11 mouse cellular contexts compared by ENCODE assay signal in genomic region chr1:133694301-133694700, GRCm38 (mm10). TPM values are rescaled to one million over a fixed set of nuclear protein-coding genes. Genes with fewer than 3 reads are reported as not detected.
DNase-seq lines count a peak whose midpoint lies in the region; ATAC-seq and TF ChIP-seq lines count a peak whose summit lies in the region.
"Had no signal": no experiment of that assay in that cellular context is flagged by ENCODE, and none has a peak within 500 bp of the region (broad histone marks: within the 10 kb centered on the region; RNA-seq: fewer than 3 reads in every experiment).

No protein-coding gene starts in this region.

- intact Hi-C loops in heart, postnatal 25 days (cut with DNase I), result no loop called here

- H3K4me1 ChIP-seq in heart, postnatal 0 days (ENCODE audit: control insufficient read depth, insufficient read depth), result peaks cover 29% of the 10 kb centered on the region
- H3K4me1 ChIP-seq in intestine, embryonic 15.5 days (replicated peaks), result peaks cover 27% of the 10 kb centered on the region
- peaks cover 32% of the 10 kb centered on the region for H3K4me1 ChIP-seq in liver, embryonic 15.5 days (replicated peaks)

- no peak overlapping the region for H3K4me2 ChIP-seq in heart, postnatal 0 days (ENCODE audit: low read depth, low read length)
- H3K4me2 ChIP-seq in intestine, embryonic 15.5 days (replicated peaks), result no peak overlapping the region; the same call in 1 of the 2 replicates
- no peak overlapping the region for H3K4me2 ChIP-seq in liver, embryonic 15.5 days
- H3K4me2 ChIP-seq: neural tube, embryonic 13.5 days had no signal

- no peak overlapping the region for H3K9ac ChIP-seq in heart, postnatal 0 days (replicated peaks; ENCODE audit: low read depth, low read length)
- H3K9ac ChIP-seq in intestine, embryonic 15.5 days, result no peak overlapping the region
- no peak overlapping the region for H3K9ac ChIP-seq in liver, embryonic 15.5 days
- H3K9ac ChIP-seq: neural tube, embryonic 13.5 days had no signal

- no peak for TF ChIP-seq CTCF in heart, postnatal 0 days (IDR thresholded peaks at IDR 0.05; ENCODE audit: low read depth)

- no peaks in the 10 kb centered on the region for H3K9me3 ChIP-seq in heart, postnatal 0 days (replicated peaks; ENCODE audit: control insufficient read depth, low read length)
- H3K9me3 ChIP-seq in intestine, embryonic 15.5 days, result no peaks in the 10 kb centered on the region
- no peaks in the 10 kb centered on the region for H3K9me3 ChIP-seq in liver, embryonic 15.5 days (replicated peaks)
- H3K9me3 ChIP-seq: neural tube, embryonic 13.5 days had no signal

- H3K36me3 ChIP-seq in heart, postnatal 0 days (replicated peaks; ENCODE audit: control insufficient read depth, insufficient read depth, low read length), result no peaks in the 10 kb centered on the region
- H3K36me3 ChIP-seq in intestine, embryonic 15.5 days, result no peaks in the 10 kb centered on the region
- H3K36me3 ChIP-seq in liver, embryonic 15.5 days (replicated peaks), result peaks cover 11% of the 10 kb centered on the region; the same call in 1 of the 2 replicates
- H3K36me3 ChIP-seq: neural tube, embryonic 13.5 days had no signal

- no peak for ATAC-seq in heart, postnatal 0 days (ENCODE audit: insufficient read depth, low read depth)
- ATAC-seq in intestine, embryonic 15.5 days, result peak; percentile 89
- peak; percentile 41; the same call in 1 of the 2 replicates for ATAC-seq in liver, embryonic 15.5 days (ENCODE audit: insufficient read depth)
- no peak for ATAC-seq in monocyte, adult 5-6 weeks (replicated peaks; ENCODE audit: insufficient number of reproducible peaks, low FRiP score, low TSS enrichment, poor library complexity, severe bottlenecking)

- WGBS in heart, postnatal 0 days, result 11% methylated on average over 1 of the region's 1 CpGs
- WGBS in intestine, embryonic 15.5 days, result 10% methylated on average over 1 of the region's 1 CpGs
- 6% methylated on average over 1 of the region's 1 CpGs for WGBS in liver, embryonic 15.5 days (ENCODE audit: insufficient replicate concordance)

- peak overlapping the region; percentile 83 for H3K27ac ChIP-seq in heart, postnatal 0 days (ENCODE audit: low read depth)
- H3K27ac ChIP-seq in intestine, embryonic 15.5 days, result peak overlapping the region; percentile 61; the same call in 1 of the 2 replicates
- H3K27ac ChIP-seq in liver, embryonic 15.5 days (replicated peaks), result peak overlapping the region; percentile 61
- H3K27ac ChIP-seq: neural tube, embryonic 13.5 days had no signal

- no peak for TF ChIP-seq EP300 in heart, postnatal 0 days (IDR thresholded peaks at IDR 0.05; ENCODE audit: low read depth)

- DNase-seq in heart, postnatal 0 days (ENCODE audit: low spot score), result peak; percentile 27
- no peak for DNase-seq in heart, postnatal 25 days (ENCODE audit: low spot score)
- DNase-seq in Muller cell, postnatal 12 days (ENCODE audit: inconsistent ontology term), result peak; percentile 80
- no peak for DNase-seq in gastrocnemius, postnatal 10 days
- DNase-seq in cerebellum, postnatal 14 days, result no peak

- H3K27me3 ChIP-seq in heart, postnatal 0 days (ENCODE audit: control insufficient read depth, insufficient read depth, low read length), result no peaks in the 10 kb centered on the region
- no peaks in the 10 kb centered on the region for H3K27me3 ChIP-seq in intestine, embryonic 15.5 days (replicated peaks)
- no peaks in the 10 kb centered on the region for H3K27me3 ChIP-seq in liver, embryonic 15.5 days
- H3K27me3 ChIP-seq: neural tube, embryonic 13.5 days had no signal

- no peak overlapping the region for H3K4me3 ChIP-seq in heart, postnatal 0 days (ENCODE audit: low read depth, low read length)
- H3K4me3 ChIP-seq in intestine, embryonic 15.5 days (replicated peaks), result no peak overlapping the region
- H3K4me3 ChIP-seq in liver, embryonic 15.5 days (replicated peaks), result no peak overlapping the region
- H3K4me3 ChIP-seq: neural tube, embryonic 13.5 days had no signal

RNA-seq across cellular contexts. Expression of gene Lax1, which starts 4.4 kb away (rescaled TPM):
- 0.15 and 0.35 TPM in 2 replicates for total RNA-seq in heart, postnatal 0 days (2014; rRNA removed; ENCODE audit: low replicate concordance)
- 0.10 and 0.15 TPM in 2 replicates for polyA plus RNA-seq in heart, postnatal 0 days (2015; fragmentation: Nextera tagmentation; extraction: Ambion mirVana)
- total RNA-seq in heart, postnatal 25 days (2021), result under 1 TPM in 1 of 2 experiments, not detected in 1; 0.36 TPM
- polyA plus RNA-seq in intestine, embryonic 15.5 days (2015; fragmentation: Nextera tagmentation; extraction: Ambion mirVana), result 0.40 and 0.86 TPM in 2 replicates
- polyA plus RNA-seq in liver, embryonic 15.5 days (2015; fragmentation: Nextera tagmentation; extraction: Ambion mirVana), result 0.58 and 0.70 TPM in 2 replicates
- under 1 TPM; 0.09 to 0.25 TPM for total RNA-seq in gastrocnemius, postnatal 10 days (2021)
- total RNA-seq in monocyte, adult 5-6 weeks (2017), result 35.8 to 132 TPM (median 52.2 TPM) in 3 replicates

RNA-seq across cellular contexts. Expression of gene Gm38394, which starts 33.2 kb away (rescaled TPM):
- 2.6 and 8.6 TPM in 2 replicates for total RNA-seq in heart, postnatal 0 days (2014; rRNA removed; ENCODE audit: low replicate concordance)
- 2.0 and 2.1 TPM in 2 replicates for polyA plus RNA-seq in heart, postnatal 0 days (2015; fragmentation: Nextera tagmentation; extraction: Ambion mirVana)
- total RNA-seq in heart, postnatal 25 days (2021), result 10 to 100 TPM; 15.7 to 15.9 TPM
- 4.4 and 5.0 TPM in 2 replicates for polyA plus RNA-seq in intestine, embryonic 15.5 days (2015; fragmentation: Nextera tagmentation; extraction: Ambion mirVana)
- 1.3 TPM in 2 replicates for polyA plus RNA-seq in liver, embryonic 15.5 days (2015; fragmentation: Nextera tagmentation; extraction: Ambion mirVana)
- 10 to 100 TPM; 42.4 to 56.6 TPM for total RNA-seq in gastrocnemius, postnatal 10 days (2021)
- total RNA-seq in monocyte, adult 5-6 weeks (2017), result 10.1 to 21.1 TPM (median 12.8 TPM) in 3 replicates

RNA-seq across cellular contexts. Expression of gene Zbed6, which starts 33.6 kb away (rescaled TPM):
- 7.3 and 18.8 TPM in 2 replicates for total RNA-seq in heart, postnatal 0 days (2014; rRNA removed; ENCODE audit: low replicate concordance)
- polyA plus RNA-seq in heart, postnatal 0 days (2015; fragmentation: Nextera tagmentation; extraction: Ambion mirVana), result not detected in 2 replicates
- 1 to 10 TPM; 5.7 to 8.3 TPM for total RNA-seq in heart, postnatal 25 days (2021)
- not detected in 2 replicates for polyA plus RNA-seq in intestine, embryonic 15.5 days (2015; fragmentation: Nextera tagmentation; extraction: Ambion mirVana)
- not detected in 2 replicates for polyA plus RNA-seq in liver, embryonic 15.5 days (2015; fragmentation: Nextera tagmentation; extraction: Ambion mirVana)
- 10 to 100 TPM; 17.4 to 22.3 TPM for total RNA-seq in gastrocnemius, postnatal 10 days (2021)
- total RNA-seq in monocyte, adult 5-6 weeks (2017), result 15.3 to 43.2 TPM (median 22.6 TPM) in 3 replicates
- polyA plus RNA-seq: forebrain, embryonic 11.5 days; inflammation-experienced regulatory T-cells, adult 6 months; neural tube, embryonic 13.5 days had no signal

Comparison
In these comparisons a context has a peak if more than half of its experiments do, and no peak if none do; other contexts are left out.
1. DNase-seq: peak in heart, postnatal 0 days (single experiment) and Muller cell, postnatal 12 days (single experiment); none in heart, postnatal 25 days (single experiment), gastrocnemius, postnatal 10 days (single experiment) and cerebellum, postnatal 14 days (0 of 2).
2. ATAC-seq: peak in intestine, embryonic 15.5 days (single experiment) and liver, embryonic 15.5 days (single experiment); none in heart, postnatal 0 days (single experiment) and monocyte, adult 5-6 weeks (single experiment).
3. RNA of gene Lax1, which starts 4.4 kb away (total RNA-seq): 35.8 to 132 TPM in monocyte, adult 5-6 weeks; 0.36 TPM in heart, postnatal 25 days, 0.09 to 0.25 TPM in gastrocnemius, postnatal 10 days and 0.15 to 0.35 TPM in heart, postnatal 0 days; every median in the first group is over 10 times any median in the second.
4. Peak in every context shown above with its lines, with median percentiles within 50 percentile points of each other: H3K27ac ChIP-seq.